Mouse (Mus musculus) retina, adult 2 months (tissue): ENCODE measurements at regions not wholly inside any gene's neighbourhood (a gene's known extent, or its start where the extent isn't known, plus 50 kb on each side); places are given as distances from the start of the nearest gene placed in this dataset.

Experiments used
- DNase-seq: peaks from one replicate; pipeline ENCODE4 v3.0.0-alpha.2; 2012; ENCODE audit warnings: low read depth, low spot score

GRCm38 (mm10) chrX:58445624-58446323 lies 423.3 kb downstream of the Zic3 start:
- DNase-seq, result no peak

DNA sequence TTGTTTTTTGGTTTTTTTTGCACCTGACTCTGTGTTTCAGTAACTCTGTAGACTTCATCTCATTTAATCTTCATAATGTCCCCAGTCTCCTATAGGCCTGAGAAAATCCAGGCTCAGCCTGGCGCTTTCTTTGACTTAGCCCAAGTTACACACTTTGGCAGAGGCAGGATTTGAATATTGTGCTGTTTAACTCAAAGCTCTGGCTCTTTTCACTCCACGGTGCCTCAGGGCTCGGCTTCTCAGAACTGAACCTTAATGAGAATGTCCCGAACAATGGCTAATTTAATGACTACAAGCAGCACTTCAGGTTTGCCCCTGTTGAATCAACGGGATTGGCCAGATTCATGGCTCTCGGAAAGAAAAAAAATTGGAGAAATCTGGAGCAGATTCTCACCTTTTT lies 425.1 kb downstream of the Zic3 start:
- no peak for DNase-seq

GRCm38 (mm10) chrX:58469683-58470082 lies 439.5 kb upstream of the 4930550L24Rik start:
- DNase-seq, result no peak

DNA sequence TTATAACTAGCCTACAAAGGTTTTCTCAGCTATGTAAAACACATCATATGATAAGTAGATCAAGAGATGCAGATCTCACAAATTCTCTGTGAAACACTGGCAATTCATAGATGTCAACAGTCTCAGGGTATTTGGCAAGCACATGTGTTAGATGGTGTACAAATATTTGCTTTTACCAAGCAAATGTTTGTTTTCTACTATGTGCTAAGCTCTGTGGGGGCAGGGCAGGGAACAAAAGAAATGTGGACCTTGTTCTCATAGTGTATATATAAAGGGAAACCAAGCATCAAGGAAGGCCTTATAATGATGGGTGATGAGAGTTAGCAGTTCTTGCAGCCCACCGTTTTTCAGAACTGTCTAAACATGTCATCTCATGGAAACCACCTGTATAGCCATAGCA lies 438.2 kb upstream of the 4930550L24Rik start:
- no peak for DNase-seq

DNA sequence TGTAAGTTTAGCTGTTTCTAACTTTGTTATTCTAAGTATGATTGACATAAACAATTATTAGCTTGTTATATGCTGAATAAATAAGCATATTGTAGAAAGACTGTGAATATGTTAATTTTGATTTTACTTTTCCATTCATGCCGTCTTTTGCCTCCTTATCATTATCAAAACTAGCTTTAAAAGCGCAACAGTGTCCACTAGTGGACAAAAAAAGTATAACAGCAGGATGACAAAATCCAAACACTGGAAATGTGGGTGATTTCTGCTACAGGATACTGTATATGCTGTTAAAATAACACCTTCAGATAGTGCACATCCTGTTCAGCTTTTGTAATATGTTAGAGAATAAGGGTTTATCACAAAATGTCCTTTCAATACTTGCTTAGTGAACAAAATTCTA lies 418.3 kb upstream of the 4930550L24Rik start:
- no peak for DNase-seq

DNA sequence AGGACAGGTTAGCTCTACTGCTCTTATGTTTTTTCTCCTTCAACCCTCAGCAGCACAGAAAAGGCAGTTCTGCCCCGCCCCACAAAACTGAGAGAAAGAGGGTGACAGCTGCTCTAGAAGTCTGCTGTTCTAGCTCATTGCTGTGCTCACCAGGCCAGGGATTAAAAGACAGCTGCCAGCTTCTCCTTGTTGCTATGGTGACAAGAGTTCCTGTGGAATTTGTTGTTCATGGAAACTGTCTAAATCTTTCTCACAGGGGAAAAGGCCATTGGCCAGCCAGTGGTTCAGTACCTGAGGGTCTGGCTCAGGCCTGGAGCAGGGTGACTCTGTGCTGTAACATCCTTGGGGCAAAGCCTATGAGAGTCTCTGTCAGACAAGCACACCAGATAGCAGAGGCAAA lies 405.6 kb upstream of the 4930550L24Rik start:
- peak; percentile 11 for DNase-seq

GRCm38 (mm10) chrX:58514925-58515324 lies 394.2 kb upstream of the 4930550L24Rik start:
- no peak for DNase-seq
